Mouse (Mus musculus) midbrain, embryonic 16.5 days (tissue): ENCODE data around the gene Cbr2. TPM values are rescaled to one million over a fixed set of nuclear protein-coding genes. Genes with fewer than 3 reads are reported as not detected.
"Not testable (repeated sequence)": the region's sequence is repeated elsewhere in the genome, so short reads cannot be mapped to it uniquely, and the experiment has no call there.

Experiments
- ATAC-seq: fragments of 200-750 bp; cut with Nextera tagmentation; 2 replicates; pipeline ENCODE4 v1.8.0; 2017; ENCODE audit warnings: moderate TSS enrichment
- H3K27ac ChIP-seq: fragments of 300-500 bp; sonication (generic); 2 replicates; pipeline ENCODE4 v1.5.1; 2014; ENCODE audit warnings: mild to moderate bottlenecking, low read length, mixed read lengths
- H3K27me3 ChIP-seq: fragments of 300-500 bp; sonication (generic); 2 replicates; pipeline ENCODE4 v1.6.1; 2014; ENCODE audit warnings: low read depth, low read length, mixed read lengths; ENCODE audit not compliant: control insufficient read depth, insufficient read depth
- H3K36me3 ChIP-seq: fragments of 300-500 bp; sonication (generic); 2 replicates; pipeline ENCODE4 v1.6.1; 2014; ENCODE audit warnings: mild to moderate bottlenecking, low read length, moderate library complexity, mixed read lengths; ENCODE audit not compliant: control insufficient read depth, insufficient read depth
- H3K4me1 ChIP-seq: fragments of 300-500 bp; sonication (generic); 2 replicates; pipeline ENCODE4 v1.6.1; 2014; ENCODE audit warnings: mild to moderate bottlenecking, low read length, mixed read lengths; ENCODE audit not compliant: control insufficient read depth, insufficient read depth
- H3K4me2 ChIP-seq: fragments of 300-500 bp; sonication (generic); 2 replicates; pipeline ENCODE4 v1.6.1; 2014; ENCODE audit warnings: mild to moderate bottlenecking, low read length, mixed read lengths
- H3K4me3 ChIP-seq: fragments of 300-500 bp; sonication (generic); 2 replicates; pipeline ENCODE4 v1.5.1; 2014; ENCODE audit warnings: low read depth, mild to moderate bottlenecking, low read length, moderate library complexity, mixed read lengths
- H3K9ac ChIP-seq: fragments of 300-500 bp; sonication (generic); 2 replicates; pipeline ENCODE4 v1.6.1; 2014; ENCODE audit warnings: low read depth, low read length, mixed read lengths
- H3K9me3 ChIP-seq: fragments of 300-500 bp; sonication (generic); replicated peaks from 2 replicates; pipeline ENCODE4 v1.6.1; 2014; ENCODE audit warnings: mild to moderate bottlenecking, low read length, mixed read lengths; ENCODE audit not compliant: control insufficient read depth, poor library complexity, severe bottlenecking
- WGBS: fragments of 180-500 bp; shearing (Covaris S2); extraction: QIAGEN DNeasy Blood & Tissue Kit; methylation state at CpG from one replicate; pipeline ENCODE4 v1.1.7; 2014; 5-methylcytosine and 5-hydroxymethylcytosine counted together
- polyA plus RNA-seq: library from polyadenylated mRNA; unstranded; fragments of >200 nt; fragmentation: Nextera tagmentation; extraction: Ambion mirVana; gene quantifications from 2 replicates; pipeline ENCODE4 v1.2.1, GENCODE M21; 2015

The Cbr2 gene
- polyA plus RNA-seq, 1 experiment from 2014 or later = 0.87 TPM

DNA sequence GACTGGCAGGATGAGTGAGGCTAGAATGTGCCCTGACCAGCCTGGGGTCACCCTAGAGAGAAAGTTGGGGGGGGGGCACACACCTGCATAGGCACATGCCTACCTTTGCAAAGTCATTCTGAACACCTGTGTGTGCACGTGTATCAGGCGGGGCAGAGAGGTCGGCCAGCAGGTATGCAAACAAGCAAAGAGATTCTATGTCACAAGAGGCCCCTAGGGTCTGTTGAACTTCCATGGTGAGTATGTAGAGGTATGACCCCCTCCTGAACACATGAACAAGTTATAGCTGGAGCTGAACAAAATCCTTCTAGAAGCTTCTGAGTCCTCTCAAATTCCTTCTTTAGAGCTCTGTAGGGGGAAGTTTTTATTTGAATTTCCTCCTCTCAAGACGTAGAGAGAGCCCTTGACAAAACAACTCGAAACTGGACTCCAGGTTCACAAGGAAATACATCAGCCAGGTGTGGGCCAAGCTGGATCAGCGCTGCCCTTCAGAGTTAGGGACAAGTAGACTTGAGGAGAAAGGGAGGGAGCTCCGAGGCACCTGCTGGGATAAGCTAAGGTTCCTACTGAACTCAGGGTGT lies 12.3 kb upstream of the Cbr2 start:
- H3K9ac ChIP-seq = no peak overlapping the region
- no peaks in the 10 kb centered on the region for H3K27me3 ChIP-seq
- 79% methylated on average over 7 of the region's 7 CpGs for WGBS
- H3K36me3 ChIP-seq = no peaks in the 10 kb centered on the region
- no peak for ATAC-seq
- no peak overlapping the region for H3K4me3 ChIP-seq
- no peak overlapping the region for H3K27ac ChIP-seq
- H3K4me1 ChIP-seq = no peaks in the 10 kb centered on the region
- no peak overlapping the region for H3K4me2 ChIP-seq
- H3K9me3 ChIP-seq = no peaks in the 10 kb centered on the region

DNA sequence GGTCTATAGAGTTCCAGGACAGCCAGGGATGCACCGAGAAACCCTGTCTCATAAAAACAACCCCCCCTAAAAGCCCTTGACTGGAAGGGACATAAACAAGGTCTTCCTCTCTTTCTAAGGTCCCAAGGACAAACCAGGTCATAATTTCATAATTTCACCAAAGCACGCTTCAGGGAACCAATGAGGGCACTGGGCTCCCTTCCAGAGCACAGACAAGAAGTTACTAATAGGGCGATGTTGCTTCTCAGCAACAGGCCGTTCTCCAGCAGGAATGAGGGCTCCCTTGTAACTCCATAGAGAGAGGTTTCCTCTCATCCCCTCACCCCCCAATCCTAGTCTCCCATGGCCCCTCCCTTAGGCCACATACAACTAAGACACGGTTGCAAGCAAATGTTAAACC lies 9.1 kb upstream of the Cbr2 start:
- H3K9me3 ChIP-seq = no peaks in the 10 kb centered on the region
- H3K4me2 ChIP-seq = no peak overlapping the region
- no peak overlapping the region for H3K9ac ChIP-seq
- H3K27ac ChIP-seq = no peak overlapping the region
- H3K4me3 ChIP-seq = no peak overlapping the region
- no peaks in the 10 kb centered on the region for H3K36me3 ChIP-seq
- no peaks in the 10 kb centered on the region for H3K4me1 ChIP-seq
- H3K27me3 ChIP-seq = no peaks in the 10 kb centered on the region
- no peak for ATAC-seq
- WGBS = 90% methylated on average over 5 of the region's 5 CpGs

GRCm38 (mm10) chr11:120736424-120736823 lies 4.5 kb upstream of the Cbr2 start:
- no peaks in the 10 kb centered on the region for H3K36me3 ChIP-seq
- H3K4me1 ChIP-seq = no peaks in the 10 kb centered on the region
- H3K4me2 ChIP-seq = no peak overlapping the region
- H3K27ac ChIP-seq = no peak overlapping the region
- no peaks in the 10 kb centered on the region for H3K27me3 ChIP-seq
- 75% methylated on average over 6 of the region's 6 CpGs for WGBS
- no peaks in the 10 kb centered on the region for H3K9me3 ChIP-seq
- H3K9ac ChIP-seq = no peak overlapping the region
- ATAC-seq = no peak
- H3K4me3 ChIP-seq = no peak overlapping the region

DNA sequence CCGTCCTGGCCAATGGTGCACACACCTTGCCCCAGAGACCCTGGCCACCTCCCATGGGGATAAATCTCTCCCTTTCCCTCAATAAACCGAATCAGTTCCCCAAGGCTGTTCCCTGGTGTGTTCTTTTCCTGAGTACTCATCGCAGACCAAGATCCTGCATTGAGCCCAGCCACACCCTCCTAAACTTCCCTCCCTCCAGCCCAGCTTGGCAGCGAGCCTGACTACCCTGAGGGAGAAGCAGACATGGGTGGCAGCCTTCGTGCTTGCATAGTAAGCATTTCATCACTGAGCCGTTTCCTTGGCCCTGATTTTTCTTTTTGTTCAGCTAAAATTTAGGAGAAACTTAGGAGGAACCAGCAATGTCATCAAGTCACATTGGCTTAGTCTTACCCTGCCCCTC lies 1.6 kb upstream of the Cbr2 start:
- WGBS = 55% methylated on average over 6 of the region's 6 CpGs
- ATAC-seq = no peak
- H3K9me3 ChIP-seq = no peaks in the 10 kb centered on the region
- no peaks in the 10 kb centered on the region for H3K36me3 ChIP-seq
- H3K9ac ChIP-seq = no peak overlapping the region
- no peak overlapping the region for H3K27ac ChIP-seq
- no peaks in the 10 kb centered on the region; the same call in 1 of the 2 replicates for H3K27me3 ChIP-seq
- H3K4me2 ChIP-seq = no peak overlapping the region
- H3K4me3 ChIP-seq = no peak overlapping the region
- H3K4me1 ChIP-seq = peaks cover 2% of the 10 kb centered on the region; the same call in 1 of the 2 replicates

GRCm38 (mm10) chr11:120731395-120731794 lies 519 bp downstream of the Cbr2 start:
- Histone ChIP-seq H3K4me2 (no peak overlapping the region), H3K4me1 (peaks cover 9% of the 10 kb centered on the region), H3K4me3 (no peak overlapping the region), H3K27me3 (no peaks in the 10 kb centered on the region; the same call in 1 of the 2 replicates), H3K9me3 (no peaks in the 10 kb centered on the region), H3K36me3 (no peaks in the 10 kb centered on the region), H3K9ac (no peak overlapping the region), H3K27ac (no peak overlapping the region)
- ATAC-seq = no peak
- WGBS = 94% methylated on average over 1 of the region's 1 CpGs

DNA sequence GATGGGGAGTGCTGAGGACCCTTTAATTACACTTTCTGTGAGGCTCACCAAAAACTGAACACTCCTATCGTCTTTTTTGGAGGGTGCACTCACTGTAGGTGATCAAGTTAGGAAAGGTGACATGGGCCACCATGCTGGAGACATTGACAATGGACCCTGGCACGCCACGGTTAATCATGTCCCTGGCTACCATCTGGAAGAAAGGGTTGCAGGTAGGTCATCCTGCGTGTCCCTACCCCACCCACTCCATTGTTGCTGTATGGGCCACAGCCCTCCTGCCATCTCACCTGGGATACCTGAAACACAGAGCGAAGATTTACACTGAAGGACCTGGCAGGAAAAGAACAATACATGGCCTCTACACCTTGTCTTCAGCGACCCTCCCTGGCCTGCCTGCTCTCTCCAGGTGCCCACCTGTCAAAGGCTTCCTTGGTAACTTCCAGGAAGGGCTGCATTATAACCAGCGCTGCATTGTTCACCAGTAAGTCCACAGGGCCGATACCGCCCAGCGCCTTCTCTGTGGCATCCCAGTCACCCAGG lies 1.5 kb downstream of the Cbr2 start:
- Histone ChIP-seq H3K27ac (no peak overlapping the region), H3K9ac (no peak overlapping the region), H3K9me3 (no peaks in the 10 kb centered on the region), H3K4me2 (no peak overlapping the region), H3K4me1 (peaks cover 11% of the 10 kb centered on the region), H3K4me3 (no peak overlapping the region), H3K36me3 (no peaks in the 10 kb centered on the region), H3K27me3 (no peaks in the 10 kb centered on the region; the same call in 1 of the 2 replicates)
- ATAC-seq = no peak
- WGBS = 90% methylated on average over 10 of the region's 10 CpGs

DNA sequence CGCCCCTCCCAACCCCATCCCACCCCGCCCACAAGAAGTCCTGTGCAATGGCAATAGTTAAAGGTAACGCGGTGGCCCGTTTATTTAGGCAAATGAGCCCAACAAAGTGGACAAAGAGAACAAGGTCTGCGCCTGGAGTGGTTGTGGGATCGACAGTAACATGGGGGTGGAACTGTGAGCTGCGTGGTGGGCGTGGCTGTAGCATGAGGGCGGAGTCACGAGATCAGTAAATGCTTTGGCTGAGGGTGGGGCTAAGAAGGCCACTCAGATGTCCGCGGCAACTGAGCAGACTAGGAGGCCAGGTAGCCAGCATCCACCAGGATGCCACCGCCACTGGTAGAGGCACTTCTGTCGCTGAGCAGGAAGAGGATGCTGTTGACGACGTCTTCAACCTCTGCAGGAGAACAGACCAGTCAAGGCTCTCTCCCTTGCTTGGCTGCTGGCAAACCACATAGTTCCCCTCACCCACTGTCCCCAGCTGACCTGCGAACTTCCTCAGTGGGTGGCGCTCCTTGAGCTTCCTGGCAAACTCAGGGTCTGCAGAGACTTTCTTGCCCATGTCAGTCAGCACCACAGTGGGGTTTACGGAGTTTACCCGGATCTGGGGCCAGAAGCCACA lies 2.4 kb downstream of the Cbr2 start:
- H3K4me3 ChIP-seq, H3K9ac ChIP-seq, H3K27ac ChIP-seq, H3K36me3 ChIP-seq, H3K27me3 ChIP-seq, H3K9me3 ChIP-seq, ATAC-seq: not testable (repeated sequence)
- H3K4me2 ChIP-seq = peak overlapping the region; percentile 36
- WGBS = 2% methylated on average over 19 of the region's 21 CpGs
- peaks cover 11% of the 10 kb centered on the region for H3K4me1 ChIP-seq

DNA sequence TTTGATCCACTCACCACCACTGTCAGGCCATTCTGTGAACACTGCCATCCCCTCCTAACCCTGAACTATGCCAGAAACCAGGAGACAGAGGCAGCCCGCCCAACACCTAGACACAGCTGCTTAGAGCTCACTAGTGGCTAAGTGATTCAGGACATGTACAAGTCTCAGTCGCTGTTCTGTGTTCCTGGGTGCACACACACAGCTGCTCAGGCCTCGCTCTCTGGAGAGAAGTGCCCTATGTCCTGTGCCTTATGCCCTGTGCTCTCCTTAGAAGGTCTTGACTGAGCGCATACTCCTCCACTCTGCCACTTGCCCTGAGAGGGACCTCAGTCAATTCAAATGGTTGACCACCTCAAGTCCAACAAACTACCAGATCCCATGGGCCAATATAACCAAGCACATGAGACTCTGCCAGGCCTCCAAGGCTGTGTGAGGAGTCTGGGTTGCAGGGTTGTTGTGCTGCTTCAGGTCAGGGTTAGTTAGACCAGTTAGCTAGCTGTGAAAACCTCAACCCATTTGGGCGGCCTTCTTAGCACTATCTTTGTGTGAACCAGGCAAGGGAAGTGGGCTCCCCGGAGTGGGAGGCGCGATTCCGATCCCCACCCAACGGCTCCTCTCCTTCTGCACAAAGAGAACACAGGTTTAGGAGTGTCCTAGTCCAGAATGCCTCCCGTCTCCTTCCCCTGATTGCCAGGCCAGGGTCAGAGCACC lies 3.2 kb downstream of the Cbr2 start:
- WGBS = 71% methylated on average over 11 of the region's 11 CpGs

GRCm38 (mm10) chr11:120727564-120727963 lies 4.3 kb downstream of the Cbr2 start:
- H3K4me2 ChIP-seq = no peak overlapping the region
- no peaks in the 10 kb centered on the region for H3K36me3 ChIP-seq
- H3K27me3 ChIP-seq = no peaks in the 10 kb centered on the region; the same call in 1 of the 2 replicates
- no peaks in the 10 kb centered on the region for H3K9me3 ChIP-seq
- ATAC-seq = no peak
- H3K4me1 ChIP-seq = peaks cover 11% of the 10 kb centered on the region
- no peak overlapping the region for H3K27ac ChIP-seq
- H3K9ac ChIP-seq = no peak overlapping the region
- no peak overlapping the region for H3K4me3 ChIP-seq
- WGBS = 61% methylated on average over 12 of the region's 12 CpGs

More for the DNA sequence above, 3.2 kb downstream of the Cbr2 start:
- Histone ChIP-seq H3K27ac (no peak overlapping the region), H3K36me3 (no peaks in the 10 kb centered on the region), H3K4me2 (no peak overlapping the region), H3K4me1 (peaks cover 11% of the 10 kb centered on the region), H3K27me3 (no peaks in the 10 kb centered on the region; the same call in 1 of the 2 replicates), H3K4me3 (no peak overlapping the region), H3K9me3 (no peaks in the 10 kb centered on the region), H3K9ac (no peak overlapping the region)
- no peak for ATAC-seq
